Mouse (Mus musculus) embryo, embryonic 9.5 days (tissue): ENCODE results near the gene Cdkn1c.

Experiments used
- DNase-seq: peaks from one replicate; pipeline ENCODE4 v3.0.0-alpha.2; 2017; ENCODE audit errors: extremely low spot score

The Cdkn1c gene

GRCm38 (mm10) chr7:143460874-143461273, at the start of gene Cdkn1c:
Gene Cdkn1c, minus strand, starts transcription at chr7:143461050.
- DNase-seq: peak; percentile 90

GRCm38 (mm10) chr7:143509566-143509965, 48.7 kb upstream of the Cdkn1c start:
- DNase-seq: no peak

DNA sequence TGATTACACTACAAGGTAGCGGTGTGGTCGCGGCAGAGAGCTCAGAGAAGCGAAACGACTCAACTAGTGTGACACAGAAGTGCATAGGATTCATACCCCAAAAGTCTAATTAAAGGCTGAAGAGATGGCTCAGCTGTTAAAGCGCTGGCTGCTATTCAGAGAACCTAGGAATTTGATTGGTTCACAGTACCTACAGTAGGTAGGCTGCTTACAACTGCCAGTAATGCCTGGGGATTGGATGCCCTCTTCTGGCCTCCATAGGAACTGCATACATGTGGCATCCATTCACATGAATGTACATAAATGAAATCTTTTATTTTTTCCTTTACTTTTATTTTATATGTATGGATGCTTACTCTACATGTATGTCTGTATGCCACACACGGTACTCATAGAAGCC, 45.8 kb upstream of the Cdkn1c start:
- DNase-seq: peak; percentile 39

- DNase-seq: no peak
These were observed 45.4 kb upstream of the Cdkn1c start for GRCm38 (mm10) chr7:143506271-143506670.

DNA sequence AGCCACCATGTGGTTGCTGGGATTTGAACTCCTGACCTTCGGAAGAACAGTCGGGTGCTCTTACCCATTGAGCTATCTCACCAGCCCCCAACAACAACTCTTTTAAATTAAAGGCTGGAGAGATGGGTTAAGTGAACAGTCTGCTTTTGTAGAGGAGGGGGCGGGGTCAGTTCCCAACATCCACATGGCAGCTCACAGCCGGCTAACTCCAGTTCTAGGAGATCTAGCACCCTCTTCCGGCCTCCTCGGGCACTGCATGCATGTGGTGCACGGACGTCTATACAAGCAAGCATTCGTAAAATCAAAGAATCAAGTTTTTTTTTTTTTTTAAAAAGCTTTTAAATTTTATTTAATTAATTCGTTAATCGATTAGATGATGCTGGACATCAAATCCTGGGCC, 45.0 kb upstream of the Cdkn1c start:
- DNase-seq: peak; percentile 70

DNA sequence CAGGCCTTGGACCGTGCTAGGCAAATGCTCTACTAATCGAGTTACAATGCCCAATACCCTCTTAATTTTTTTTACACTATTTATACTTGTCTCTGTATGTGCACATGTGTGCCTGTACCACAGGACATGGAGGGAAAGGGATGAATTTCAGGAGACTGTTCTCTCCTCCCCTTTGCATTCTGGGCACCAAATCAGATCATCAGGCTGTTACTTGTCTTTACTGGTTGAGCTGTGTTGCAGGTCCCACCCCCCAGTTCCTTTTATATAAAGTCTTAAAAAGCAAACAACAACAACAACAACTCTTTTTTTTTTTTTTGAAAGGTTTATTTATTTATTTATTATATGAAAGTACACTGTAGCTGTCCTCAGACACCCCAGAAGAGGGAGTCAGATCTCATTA, 44.6 kb upstream of the Cdkn1c start:
- no peak for DNase-seq

- DNase-seq: no peak
These were observed 43.1 kb upstream of the Cdkn1c start for GRCm38 (mm10) chr7:143503926-143504325.

DNA sequence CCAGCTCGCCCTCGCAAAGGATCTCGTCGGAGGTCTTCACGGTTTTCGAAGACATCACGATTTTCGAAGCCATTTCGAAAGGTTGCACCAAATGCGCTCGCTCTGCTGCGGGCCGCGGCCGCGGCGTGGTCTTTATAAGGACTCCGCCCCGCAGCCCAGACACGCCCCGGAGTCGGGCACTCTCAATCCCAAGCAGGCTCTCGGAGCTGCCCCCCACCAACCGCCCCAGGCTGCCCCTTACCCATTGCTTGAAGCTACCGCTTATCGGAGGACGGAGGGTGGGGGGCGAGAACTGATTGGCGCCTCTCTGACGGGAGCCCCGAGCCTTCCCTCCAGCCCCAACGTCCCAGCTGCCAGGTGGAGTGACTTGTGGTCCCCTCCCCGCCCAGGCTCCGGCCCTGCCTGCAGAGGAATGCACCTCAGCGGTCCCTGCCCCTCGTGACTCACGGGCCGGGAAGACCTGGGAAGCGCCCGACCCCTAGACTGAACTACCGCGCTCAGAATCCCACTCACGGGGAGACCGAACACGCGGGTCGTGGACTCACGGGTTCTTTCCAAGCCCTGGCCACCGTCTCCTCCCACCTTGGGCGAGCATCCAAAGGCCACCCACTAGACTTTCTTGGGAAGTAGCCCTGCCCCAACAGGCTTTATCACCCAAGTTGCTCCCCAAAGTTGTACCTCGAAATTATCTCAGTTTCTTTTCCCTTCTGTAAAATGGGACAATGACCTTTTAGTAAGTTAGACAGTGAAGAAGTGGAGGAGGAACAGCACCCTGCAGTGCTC, 41.8 kb upstream of the Cdkn1c start, which contains the start of gene Phlda2:
Gene Phlda2 (minus strand): TSS at position 733 of the 783 bp plus-strand sequence.
- peak; percentile 57 for DNase-seq

GRCm38 (mm10) chr7:143501643-143502417, 41.0 kb upstream of the Cdkn1c start:
- peak; percentile 51 for DNase-seq

DNA sequence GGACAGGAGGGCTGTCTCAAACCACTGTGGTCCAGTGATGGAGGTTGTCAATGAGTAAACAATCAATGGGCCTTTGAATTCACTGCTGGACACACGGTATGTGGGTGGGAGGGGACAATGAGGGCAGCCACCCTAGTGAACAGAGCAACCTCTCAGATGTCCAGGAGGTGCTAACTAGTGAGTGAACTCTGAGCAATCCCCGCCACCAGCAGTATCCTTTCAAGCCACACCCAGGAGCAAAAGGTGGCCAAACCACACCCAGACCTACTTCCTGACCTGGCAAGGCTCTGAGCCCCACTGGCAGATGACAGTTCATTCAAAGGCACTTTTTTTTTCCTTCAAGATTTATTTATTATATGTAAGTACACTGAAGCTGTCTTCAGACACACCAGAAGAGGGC, 40.1 kb upstream of the Cdkn1c start:
- DNase-seq: no peak

DNA sequence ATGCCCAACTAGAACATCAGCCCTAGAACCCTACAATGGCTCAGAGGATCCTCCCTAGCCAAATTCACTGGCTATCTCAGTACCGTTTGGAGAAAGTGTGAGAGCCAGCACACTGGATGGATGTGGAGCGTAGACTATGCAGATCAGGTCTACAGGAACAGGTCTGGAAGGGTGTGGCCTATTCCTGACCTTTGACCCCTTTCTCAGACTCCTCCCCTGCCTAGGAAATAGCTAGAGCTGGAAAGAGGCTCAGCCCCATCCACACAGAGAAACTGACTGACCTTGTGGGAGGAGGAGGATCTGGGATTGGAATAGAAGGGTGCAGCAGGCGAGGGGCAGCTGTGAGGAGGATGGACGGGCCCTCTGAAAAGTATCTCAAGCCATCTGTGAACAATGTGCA, 37.7 kb upstream of the Cdkn1c start:
- no peak for DNase-seq

GRCm38 (mm10) chr7:143495104-143495961, 34.5 kb upstream of the Cdkn1c start:
- no peak for DNase-seq

DNA sequence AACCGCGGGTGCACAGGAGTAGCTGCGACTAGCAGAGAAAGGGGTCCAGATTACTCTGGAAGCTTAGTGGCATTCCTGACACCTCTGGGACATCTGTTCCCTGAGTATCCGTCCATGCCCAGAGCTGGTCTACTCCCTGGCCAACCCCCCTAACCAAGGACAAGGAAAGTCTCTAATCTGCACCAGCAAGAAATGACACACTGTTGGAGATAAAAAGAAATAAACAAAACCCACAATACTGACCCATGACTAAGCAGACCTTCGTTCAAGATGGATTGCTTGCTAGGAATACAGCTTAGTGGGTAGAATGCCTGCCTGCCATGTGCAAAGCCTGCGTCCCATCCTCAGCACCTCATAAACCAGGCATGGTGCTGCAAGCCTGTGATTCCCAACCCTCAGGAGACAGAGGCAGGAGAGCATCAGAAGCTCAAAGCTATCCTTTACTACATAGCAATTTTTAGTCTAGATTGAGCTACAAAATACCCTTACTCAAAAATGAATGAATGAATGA, 32.8 kb upstream of the Cdkn1c start:
- no peak for DNase-seq

GRCm38 (mm10) chr7:143489735-143490134, 28.9 kb upstream of the Cdkn1c start:
- DNase-seq: no peak

DNA sequence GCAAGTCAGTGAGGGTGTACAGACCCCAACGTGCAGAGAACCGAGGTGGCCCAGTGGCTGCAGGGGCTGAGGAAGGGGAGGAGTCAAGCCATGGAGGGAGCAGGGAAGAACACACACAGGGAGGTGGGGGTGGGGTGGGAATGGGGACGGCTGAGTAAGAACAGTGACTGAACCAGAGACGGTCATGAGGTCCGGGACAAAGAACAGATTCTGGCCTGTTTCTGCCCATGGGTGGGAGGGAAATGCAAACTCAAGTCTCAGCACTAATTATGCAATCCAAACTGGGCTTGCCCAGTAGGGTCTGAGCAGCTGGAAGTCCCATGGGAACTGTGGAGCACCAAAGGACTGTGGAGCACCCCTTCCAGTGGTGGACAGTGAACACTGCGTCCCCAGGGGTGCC, 21.7 kb upstream of the Cdkn1c start:
- DNase-seq: no peak

GRCm38 (mm10) chr7:143481806-143482387, 21.0 kb upstream of the Cdkn1c start:
- DNase-seq: no peak

DNA sequence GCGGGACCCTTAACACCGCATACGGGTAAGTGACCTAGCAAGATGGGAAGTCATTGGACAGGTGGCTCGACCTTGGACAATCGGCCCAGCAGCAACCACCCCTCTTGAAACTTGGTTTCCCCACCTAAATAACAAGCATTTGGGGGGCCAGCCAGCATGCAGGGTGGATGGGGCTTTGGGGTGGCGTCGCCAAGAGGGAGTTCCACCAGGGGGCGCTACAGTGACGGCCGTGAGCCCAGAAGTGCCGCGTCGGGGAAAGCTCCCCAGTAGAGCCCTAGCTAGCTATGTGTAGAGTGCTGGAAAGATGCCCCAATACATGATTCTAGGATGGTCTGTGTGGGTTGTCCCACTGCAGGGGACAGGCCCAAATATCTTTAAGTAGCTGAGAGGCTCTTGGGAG, 19.6 kb upstream of the Cdkn1c start:
- DNase-seq: no peak

- DNase-seq: no peak
These were observed 16.9 kb upstream of the Cdkn1c start for GRCm38 (mm10) chr7:143477800-143478199.

DNA sequence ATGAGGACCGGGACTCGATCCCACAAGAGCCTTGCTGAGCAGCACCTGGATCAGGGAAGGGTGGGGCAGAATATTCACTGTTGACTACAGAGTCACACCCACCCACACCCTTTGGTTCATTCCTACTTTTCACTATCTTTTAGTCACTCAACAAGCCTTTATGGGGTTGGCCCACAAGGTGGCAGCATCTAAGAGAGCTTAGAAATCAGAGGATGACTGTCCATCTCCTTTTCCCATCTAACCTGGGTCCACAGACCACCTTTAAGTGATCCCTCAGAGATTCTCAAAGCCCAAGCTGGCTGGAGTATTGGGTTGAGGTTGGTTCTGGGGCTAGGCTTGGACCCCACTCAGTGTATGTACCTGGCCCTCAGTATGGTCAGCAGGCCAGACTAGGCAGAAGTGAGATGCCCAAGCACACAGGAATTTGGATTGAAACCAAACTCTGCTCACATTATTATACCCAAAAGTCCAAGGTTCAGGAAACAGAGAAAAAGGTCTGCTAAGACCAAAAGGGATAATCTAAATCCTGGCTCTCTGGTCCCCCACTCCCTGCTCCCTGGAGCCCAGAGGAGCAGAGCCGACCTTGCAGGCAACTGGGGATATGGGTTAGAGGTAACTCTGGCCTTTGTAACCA, 16.0 kb upstream of the Cdkn1c start:
- no peak for DNase-seq

DNA sequence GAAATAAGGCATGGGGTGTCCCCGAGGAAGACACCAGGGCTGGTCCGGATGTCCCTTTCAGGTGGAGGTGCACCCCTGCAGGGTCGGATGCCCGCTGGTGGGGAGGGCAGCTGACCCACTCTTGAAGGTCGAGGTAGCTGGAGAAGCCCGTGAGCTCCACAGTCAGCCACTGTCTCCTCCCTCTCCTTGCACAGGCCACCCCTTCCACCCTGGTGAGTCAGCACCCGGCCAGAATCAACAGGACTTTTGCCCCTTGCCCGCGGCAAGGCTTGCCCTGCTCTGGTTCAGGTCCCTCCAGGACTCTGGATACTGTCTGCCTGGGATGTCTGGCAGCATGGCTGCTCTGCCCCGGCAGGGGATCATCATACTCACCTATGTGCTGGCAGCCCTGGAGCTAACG, 15.0 kb upstream of the Cdkn1c start:
- DNase-seq: no peak

DNA sequence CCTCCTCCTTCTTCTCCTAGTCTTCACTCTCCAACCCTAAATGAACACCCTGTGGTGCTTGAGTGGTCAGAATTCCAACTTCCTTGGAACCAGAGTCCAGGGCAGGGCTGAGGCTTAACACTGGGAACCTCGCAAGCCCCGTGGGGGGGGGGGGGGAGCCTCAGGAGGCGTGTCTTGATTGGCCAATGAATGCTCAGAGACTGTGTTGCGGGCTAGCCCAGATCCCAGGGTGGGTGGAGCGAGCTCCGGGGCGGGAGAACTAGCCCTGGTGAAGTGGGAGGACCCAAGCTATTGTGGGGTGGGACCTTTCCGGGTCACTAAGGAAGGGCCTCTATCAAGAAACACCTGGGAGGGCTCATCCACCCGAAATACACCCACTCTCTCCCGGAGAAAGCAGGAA, 14.0 kb upstream of the Cdkn1c start:
- DNase-seq: no peak
